Mouse (Mus musculus) CH12F3 (cell line): ENCODE results near the gene Elf2.

ENCODE experiments used
- in situ Hi-C: fragments of 300-500 bp; cut with MboI; formaldehyde crosslinking; loops from 2 replicates; pipeline ENCODE4 v1.14.3; 2020; ENCODE audit warnings: low sequenced_read_pairs

Elf2 gene

DNA sequence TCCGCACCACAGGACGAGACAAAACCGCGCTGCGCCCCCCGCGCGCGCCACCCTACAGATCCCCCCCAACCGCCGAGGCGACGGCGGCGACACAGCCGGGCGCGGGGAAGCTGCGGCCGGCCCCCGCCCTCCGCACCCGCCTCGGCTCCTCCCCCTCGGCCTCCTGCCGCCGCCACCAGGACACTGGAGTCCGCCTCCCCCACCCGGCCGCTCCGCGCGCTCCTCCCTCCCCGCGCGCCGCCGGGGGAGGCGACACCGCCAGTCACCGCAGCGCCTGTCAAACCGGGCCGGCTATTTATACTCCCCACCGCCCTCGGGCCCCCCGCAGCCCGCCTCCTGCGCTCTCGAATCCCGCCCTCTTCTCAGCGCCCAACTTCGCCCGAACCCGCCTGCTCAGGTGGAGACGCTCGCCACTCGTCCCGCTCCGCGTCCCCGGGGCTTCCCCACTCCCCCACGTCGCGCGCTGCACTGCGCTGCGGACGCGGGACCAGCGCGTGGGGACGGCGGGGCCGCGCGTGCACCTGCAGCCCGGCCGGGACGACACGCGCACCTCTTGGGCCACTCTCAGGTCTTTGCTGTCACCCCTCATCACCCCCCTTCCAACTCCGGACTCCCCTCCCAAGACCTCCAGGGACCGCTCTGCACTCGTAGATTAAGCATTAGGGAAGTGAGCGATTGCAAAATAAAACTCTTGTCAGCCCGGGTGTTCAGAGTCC is at the start of gene Elf2:
Elf2 (minus strand) TSS at position 112 of the 716 bp plus-strand sequence.
- in situ Hi-C loops: no loop called here

GRCm38 (mm10) chr3:51388904-51389303 is 48.4 kb upstream of the Elf2 start:
- in situ Hi-C loops: no loop called here

DNA sequence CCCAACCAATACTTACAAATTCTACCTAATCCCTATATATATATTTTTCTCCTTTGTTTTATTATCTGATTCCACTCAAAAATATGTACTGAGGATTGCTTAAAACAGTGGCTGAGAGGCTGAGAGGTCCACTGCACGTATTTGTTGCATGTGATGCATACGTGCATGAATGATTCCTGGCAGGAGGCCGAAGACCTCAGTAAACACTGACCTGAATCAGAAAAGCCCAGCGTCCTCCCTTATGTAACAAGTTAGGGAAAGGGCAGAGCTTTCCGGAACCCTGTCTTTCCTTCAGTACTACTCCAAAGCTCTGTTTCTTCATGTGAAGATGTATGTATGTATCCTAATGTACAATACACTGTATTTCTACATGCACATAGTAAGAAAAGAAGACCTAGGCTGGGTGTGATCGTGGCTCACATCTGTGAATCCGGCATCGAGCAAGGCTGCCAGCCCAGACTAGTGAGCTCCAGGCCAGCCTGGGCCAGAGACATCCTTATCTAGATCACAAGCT is 47.5 kb upstream of the Elf2 start:
- in situ Hi-C loops: no loop called here

DNA sequence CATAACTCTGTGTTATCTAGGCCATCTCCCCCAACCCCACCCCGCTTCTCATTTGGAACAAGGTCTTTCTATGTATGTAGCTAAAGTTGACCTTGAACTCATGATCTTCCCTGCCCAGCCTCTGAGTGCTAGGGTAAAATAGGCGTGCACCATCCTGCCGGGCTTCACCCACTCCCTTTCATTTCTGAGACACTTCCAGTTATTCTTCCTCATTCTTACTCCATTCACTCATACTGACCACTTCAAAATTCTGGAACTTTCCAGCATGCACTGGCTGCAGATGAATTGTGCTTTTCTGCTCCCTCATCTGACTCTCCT is 46.6 kb upstream of the Elf2 start:
- in situ Hi-C loops: no loop called here

DNA sequence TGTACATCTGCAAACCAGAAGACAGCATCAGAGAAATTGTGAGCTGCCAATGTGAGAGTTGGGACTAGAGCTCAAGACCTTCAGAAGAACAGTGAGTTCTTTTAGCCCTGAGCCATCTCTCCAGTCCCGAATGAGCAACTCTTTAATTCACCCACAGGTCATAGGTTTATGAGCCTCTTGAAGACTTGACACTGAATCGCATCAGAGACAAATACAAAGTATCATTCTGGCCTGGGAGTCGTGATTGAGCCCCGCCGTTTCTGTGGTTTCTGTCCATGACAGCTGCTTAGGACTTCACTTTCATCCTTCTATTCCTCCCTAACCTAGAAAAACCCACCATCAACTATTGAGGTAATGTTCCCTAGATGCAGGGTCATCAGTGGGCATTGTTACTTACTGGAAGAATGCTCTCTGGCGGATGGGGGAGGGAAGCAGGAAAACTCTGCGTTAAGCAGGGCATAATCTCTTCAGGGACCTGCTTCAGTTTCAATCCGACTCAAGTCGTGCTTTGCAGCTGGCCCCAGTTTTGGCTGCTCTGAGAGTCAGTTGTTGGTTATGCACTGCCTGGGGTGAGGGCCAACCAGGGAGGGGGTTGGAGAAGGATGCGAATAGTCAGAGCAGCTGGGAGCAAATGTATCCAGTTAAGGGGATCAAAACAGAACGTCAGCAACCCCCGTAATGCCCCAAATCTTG is 46.1 kb upstream of the Elf2 start:
- in situ Hi-C loops: no loop called here

- in situ Hi-C loops: no loop called here
These were observed 42.9 kb upstream of the Elf2 start for GRCm38 (mm10) chr3:51383409-51383808.

DNA sequence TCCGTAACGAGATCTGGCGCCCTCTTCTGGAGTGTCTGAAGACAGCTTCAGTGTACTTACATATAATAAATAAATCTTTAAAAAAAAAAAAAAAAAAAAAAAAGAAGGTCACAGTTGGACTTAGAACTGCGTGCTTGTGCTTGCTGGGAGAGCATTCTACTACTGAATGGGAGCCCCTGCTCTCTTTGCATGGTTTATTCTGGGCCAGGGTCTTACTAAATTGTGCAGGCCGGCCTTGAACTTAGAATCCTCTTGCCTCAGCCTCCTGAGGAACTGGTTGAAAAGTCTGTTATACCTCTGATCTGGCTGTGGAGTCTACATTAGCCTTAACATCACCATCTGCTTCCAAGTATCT is 40.2 kb upstream of the Elf2 start:
- in situ Hi-C loops: no loop called here

DNA sequence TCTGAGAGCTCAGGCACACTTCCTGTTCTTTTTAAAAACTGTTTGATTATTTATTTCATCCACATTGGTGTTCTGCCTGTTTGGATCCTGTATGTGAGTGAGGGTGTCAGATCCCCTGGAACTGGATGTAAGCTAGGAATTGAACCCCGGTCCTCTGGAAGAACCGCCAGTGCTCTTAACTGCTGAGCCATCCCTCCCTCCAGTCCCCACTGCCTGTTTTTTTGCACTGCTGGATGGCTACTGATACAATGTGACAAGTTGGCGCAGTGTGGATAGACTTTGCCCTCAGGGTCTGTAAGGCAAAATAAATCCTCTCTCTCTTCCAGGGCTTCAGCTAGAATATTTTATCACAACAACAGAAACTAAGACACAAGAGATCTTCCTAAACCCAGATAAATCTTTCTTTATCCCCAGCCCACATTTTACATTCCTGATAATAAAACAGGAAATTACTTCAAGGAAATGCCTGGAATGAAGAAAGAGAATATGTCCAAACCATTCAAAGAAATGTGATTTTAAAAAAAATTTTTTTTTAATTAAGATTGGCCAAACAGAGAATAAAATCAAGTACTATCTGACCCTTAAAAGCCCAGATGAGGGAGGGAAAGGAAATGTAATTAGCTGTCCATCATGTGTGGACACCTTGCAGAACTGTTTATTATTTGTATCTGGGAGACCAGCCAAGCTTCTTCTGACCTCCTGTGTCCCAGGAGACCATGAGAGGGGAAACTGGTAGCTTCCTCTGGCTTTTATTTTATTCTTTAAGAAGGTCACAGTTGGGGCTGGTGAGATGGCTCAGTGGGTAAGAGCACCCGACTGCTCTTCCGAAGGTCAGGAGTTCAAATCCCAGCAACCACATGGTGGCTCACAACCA is 39.6 kb upstream of the Elf2 start:
- in situ Hi-C loops: no loop called here

DNA sequence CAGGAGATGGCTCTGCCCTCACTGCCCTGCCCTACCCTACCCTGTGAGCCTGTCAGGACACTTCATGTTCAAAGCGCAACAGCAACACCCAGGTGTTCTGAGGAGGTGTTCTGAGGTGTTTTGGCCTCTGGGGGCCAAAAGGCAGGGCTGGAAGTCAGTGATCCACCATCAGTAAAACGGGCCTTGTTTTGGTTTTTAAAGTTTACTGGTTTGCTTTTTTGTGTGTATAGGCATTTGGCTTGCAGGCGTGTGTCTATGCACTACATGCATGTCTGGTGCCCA is 38.1 kb upstream of the Elf2 start:
- in situ Hi-C loops: no loop called here

DNA sequence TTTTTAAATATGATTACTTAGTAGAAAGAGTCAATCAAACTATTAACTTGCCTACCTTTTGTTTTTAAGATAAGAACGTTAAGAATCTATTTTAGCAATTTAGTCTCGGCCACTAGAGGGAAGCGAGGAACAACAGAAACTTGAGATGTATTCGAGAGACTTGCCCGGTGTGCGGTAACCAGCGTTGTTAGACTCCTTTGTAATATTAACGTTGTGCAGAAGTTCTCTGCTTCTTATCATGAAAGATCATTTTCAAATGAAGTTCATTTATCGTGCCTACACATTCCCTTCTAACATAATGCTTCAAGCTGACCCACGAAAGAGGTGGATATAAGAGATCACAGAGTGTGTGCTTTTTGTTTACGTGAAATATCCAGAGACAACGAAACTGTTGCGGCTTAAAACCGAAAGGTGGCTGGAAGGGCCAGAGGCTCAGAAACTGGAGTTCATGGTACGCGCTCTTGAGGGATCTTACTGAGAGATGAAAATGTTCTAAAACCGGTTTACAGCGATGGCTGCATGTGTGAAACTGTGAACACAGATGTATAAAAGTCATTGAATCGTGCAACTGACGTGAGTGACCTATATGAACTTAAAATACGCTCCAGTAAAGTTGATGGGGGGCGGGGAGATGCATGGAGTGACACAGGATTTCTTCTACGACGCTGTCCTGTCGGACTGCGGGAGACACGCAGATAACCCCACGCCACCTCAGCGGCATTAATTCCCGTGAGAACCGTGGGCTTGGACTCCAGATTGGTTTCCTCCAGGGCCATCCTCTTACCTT is 37.6 kb upstream of the Elf2 start:
- in situ Hi-C loops: no loop called here

DNA sequence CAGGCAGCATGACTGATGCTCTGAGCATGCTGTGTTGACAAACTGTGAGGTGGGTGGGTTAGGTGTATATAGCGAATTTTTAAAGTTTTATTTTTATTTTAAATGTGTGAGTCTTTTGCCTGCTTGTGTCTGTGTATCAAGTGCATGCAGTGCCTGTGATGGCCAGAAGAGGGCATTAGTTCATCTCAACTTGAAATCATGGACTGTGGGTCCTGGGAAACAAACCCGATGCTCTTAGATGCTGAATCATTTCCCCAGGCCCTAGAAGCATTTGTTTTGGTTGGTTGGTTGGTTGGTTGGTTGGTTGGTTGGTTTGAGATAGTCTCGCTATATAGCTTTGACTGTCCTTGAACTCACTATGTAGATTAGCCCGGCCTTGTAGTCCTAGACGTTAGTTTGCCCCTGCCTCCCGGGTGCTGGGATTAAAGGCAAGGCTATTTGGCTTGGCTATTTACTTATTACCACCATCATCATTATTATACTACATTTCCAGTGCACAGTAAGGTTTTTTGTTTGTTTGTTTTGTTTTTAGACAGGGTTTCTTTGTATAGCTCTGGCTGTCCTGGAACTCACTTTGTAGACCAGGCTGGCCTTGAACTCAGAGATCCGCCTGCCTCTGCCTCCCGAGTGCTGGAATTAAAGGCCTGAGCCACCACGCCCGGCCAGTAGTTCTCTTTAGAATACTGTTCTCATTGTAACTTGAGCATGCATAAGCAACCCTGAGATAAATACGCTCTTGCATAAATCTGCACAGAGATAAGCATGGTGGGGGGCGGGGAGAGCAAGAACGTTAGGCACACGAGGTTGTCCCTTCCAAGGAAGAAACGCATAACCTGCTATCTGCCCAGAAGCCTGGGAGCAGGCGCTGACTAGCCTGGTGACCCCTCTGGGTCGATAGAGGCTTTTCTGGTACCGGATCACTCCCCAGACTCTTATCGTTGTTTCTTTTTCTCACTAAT is 35.1 kb upstream of the Elf2 start:
- in situ Hi-C loops: no loop called here

DNA sequence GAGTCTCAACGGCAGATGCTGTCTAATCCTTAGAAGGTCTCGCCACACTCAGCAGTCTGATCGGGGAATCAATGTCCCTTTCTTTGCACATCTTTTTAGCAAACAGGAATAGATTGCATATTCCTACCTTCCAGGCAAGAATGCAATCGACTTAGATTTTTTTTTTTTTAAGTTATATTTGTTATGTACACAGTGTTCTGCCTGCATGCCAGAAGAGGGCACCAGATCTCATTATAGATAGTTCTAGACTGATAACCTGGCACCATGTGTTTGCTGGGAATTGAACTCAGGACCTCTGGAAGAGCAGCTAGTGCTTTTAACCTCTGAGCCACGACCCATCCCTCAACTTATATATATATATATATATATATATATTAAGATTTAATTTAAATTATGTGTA is 33.1 kb upstream of the Elf2 start:
- in situ Hi-C loops: no loop called here

- in situ Hi-C loops: no loop called here
These were observed 32.4 kb upstream of the Elf2 start for GRCm38 (mm10) chr3:51372883-51373282.

- in situ Hi-C loops: no loop called here
These were observed 31.4 kb upstream of the Elf2 start for GRCm38 (mm10) chr3:51371826-51372225.

GRCm38 (mm10) chr3:51368011-51368410 is 27.5 kb upstream of the Elf2 start:
- in situ Hi-C loops: no loop called here

GRCm38 (mm10) chr3:51366926-51367325 is 26.5 kb upstream of the Elf2 start:
- in situ Hi-C loops: no loop called here

DNA sequence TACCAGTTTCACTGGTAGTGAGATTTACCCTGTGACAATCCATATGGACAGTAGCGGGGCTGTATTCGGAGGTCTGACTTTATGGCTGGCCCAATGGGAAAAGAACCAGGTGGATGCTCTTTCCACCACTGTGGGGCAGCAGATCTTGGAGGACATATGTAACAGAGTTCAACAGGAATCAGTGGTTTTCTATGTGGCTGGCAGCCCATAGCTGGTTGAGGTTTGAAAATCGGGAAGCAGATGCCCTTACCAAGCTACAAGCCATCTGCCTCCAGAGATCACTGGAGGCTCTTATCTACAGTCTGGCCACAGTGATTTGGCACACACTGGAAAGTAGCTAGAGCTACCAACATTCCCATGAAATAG is 25.0 kb upstream of the Elf2 start:
- in situ Hi-C loops: no loop called here

GRCm38 (mm10) chr3:51364703-51365516 is 24.4 kb upstream of the Elf2 start:
- in situ Hi-C loops: no loop called here

GRCm38 (mm10) chr3:51361066-51361465 is 20.6 kb upstream of the Elf2 start:
- in situ Hi-C loops: no loop called here
